Mouse (Mus musculus): ENCODE data around the gene Grip1. TPM values are rescaled to one million over a fixed set of nuclear protein-coding genes. Genes with fewer than 3 reads are reported as not detected.

The Grip1 gene
- polyA plus RNA-seq, 1 experiment from 2014 or later, result 1.7 TPM

DNA sequence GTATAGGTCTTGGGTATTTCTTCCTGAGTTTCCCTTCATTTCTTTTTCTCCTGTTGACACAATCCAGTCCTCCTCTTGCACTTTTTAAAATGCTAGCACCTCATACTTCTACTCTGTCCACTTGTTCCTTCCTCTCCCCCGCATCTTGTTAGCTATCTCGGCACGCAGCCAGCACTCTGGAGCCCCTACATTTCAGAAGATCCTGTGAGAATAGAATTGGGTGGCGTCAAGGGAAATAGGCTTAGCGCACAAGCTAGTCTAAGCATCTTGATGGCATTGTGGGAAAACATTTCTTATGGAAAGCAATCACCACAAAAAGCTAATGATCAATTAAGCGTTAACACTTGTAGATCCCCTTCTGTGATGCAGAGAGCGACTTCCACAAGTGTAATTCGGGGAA lies 512.7 kb downstream of the Grip1 start:
- no peak for ATAC-seq
- H3K4me2 ChIP-seq (replicated peaks), result no peak overlapping the region
- WGBS, result 67% methylated on average over 8 of the region's 8 CpGs
- no peak overlapping the region for H3K9ac ChIP-seq
- H3K27me3 ChIP-seq (replicated peaks), result no peaks in the 10 kb centered on the region
- no peaks in the 10 kb centered on the region for H3K9me3 ChIP-seq
- H3K4me1 ChIP-seq (replicated peaks), result no peaks in the 10 kb centered on the region
- no peak overlapping the region for H3K4me3 ChIP-seq (replicated peaks)
- H3K36me3 ChIP-seq, result no peaks in the 10 kb centered on the region
- H3K27ac ChIP-seq, result no peak overlapping the region

DNA sequence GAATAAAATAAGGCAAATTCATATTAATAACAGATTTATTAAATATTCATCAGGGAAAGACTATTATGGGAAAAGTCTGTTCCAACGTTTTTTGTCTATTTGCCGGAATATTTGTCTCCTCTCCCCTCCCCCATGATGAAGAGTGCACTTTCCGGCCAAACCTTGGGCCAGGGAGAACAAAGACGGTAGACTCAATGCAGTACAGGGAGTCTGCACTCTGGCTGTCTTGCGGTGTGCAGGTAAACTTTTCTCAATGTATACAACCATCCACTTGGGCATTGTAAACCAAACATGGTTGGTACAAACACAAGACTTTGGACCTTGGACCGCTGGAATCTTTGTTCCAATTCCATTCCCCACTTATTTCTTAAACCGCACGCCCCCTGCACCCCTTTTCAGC lies 525.8 kb downstream of the Grip1 start:
- WGBS, result 55% methylated on average over 8 of the region's 8 CpGs
- Histone ChIP-seq H3K4me3 (replicated peaks) (no peak overlapping the region), H3K4me2 (replicated peaks) (no peak overlapping the region), H3K4me1 (replicated peaks) (no peaks in the 10 kb centered on the region), H3K27ac (no peak overlapping the region), H3K36me3 (no peaks in the 10 kb centered on the region), H3K9me3 (no peaks in the 10 kb centered on the region), H3K9ac (no peak overlapping the region), H3K27me3 (replicated peaks) (no peaks in the 10 kb centered on the region)
- no peak for ATAC-seq

DNA sequence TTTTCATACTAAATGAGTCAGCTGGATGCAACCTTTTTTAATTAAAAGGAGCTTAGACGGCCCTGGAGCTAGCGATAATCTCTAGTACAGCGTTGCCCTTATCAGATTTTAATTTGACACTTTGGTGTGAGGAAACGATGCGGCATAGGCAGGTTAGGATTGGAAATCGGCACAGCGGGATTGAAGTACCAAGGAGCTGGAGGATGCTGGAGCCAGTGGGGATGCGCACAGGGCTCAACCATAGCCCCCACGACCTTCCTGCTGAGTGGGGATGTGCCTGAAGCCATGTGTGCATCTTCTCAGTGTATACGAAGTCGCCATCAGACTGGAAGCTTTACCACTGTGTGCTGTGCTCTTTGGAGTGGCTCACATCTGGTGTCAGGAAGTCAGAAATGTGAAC lies 526.4 kb downstream of the Grip1 start:
- WGBS, result 58% methylated on average over 11 of the region's 11 CpGs
- H3K4me3 ChIP-seq (replicated peaks), result no peak overlapping the region
- H3K27me3 ChIP-seq (replicated peaks), result no peaks in the 10 kb centered on the region
- no peaks in the 10 kb centered on the region for H3K4me1 ChIP-seq (replicated peaks)
- no peak overlapping the region for H3K27ac ChIP-seq
- no peak overlapping the region for H3K9ac ChIP-seq
- no peaks in the 10 kb centered on the region for H3K36me3 ChIP-seq
- no peak overlapping the region for H3K4me2 ChIP-seq (replicated peaks)
- no peak for ATAC-seq
- H3K9me3 ChIP-seq, result no peaks in the 10 kb centered on the region

DNA sequence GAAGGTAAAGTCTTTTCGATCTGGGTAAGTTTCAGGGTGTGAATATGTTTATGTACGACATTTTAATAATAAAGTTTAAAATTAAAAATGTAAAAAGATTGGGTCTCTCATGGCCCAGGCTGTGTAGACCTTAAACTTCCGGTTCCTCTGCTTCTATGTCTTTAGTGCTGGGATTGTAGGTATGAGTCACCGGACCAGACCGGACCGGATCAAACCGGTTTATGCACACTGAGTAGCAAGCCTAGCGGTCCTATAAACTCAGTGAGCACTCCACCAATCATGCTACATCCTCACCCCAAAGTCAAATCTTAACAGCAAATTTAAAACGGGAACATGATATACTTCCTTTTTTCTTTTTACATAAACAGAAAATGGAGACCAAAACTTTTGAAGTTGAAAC lies 530.7 kb downstream of the Grip1 start:
- H3K4me3 ChIP-seq (replicated peaks), result no peak overlapping the region
- H3K36me3 ChIP-seq, result no peaks in the 10 kb centered on the region
- H3K4me1 ChIP-seq (replicated peaks), result no peaks in the 10 kb centered on the region
- no peak for ATAC-seq
- 86% methylated on average over 9 of the region's 9 CpGs for WGBS
- no peaks in the 10 kb centered on the region for H3K27me3 ChIP-seq (replicated peaks)
- no peaks in the 10 kb centered on the region for H3K9me3 ChIP-seq
- H3K4me2 ChIP-seq (replicated peaks), result no peak overlapping the region
- H3K9ac ChIP-seq, result no peak overlapping the region
- no peak overlapping the region for H3K27ac ChIP-seq

DNA sequence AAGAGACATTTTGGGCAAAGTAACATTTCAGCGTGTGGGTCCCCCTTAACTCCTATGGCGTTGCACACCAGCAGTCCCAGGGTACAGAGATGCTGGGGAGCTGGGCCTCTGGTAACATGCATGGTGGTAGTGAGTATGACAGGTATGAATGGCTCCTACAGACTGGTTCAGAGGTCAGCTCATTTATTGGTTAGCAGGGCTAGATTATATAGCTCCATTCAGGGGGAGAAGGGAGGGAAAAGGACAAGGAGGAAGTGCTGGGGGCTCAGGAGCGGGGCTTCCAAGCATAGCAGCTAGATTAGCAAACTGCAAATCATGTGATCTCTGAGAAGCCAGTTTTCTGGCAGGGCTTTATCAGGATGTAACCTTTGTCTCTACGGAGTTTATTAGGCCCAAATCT lies 544.8 kb downstream of the Grip1 start:
- H3K27me3 ChIP-seq (replicated peaks), result no peaks in the 10 kb centered on the region
- H3K4me1 ChIP-seq (replicated peaks), result 0 out of 2 replicates have a peak, but pooled peaks cover 4% of the 10 kb centered on the region
- 64% methylated on average over 4 of the region's 4 CpGs for WGBS
- H3K4me2 ChIP-seq (replicated peaks), result no peak overlapping the region
- no peak overlapping the region for H3K9ac ChIP-seq
- no peak overlapping the region for H3K4me3 ChIP-seq (replicated peaks)
- H3K9me3 ChIP-seq, result no peaks in the 10 kb centered on the region
- H3K36me3 ChIP-seq, result no peaks in the 10 kb centered on the region
- H3K27ac ChIP-seq, result no peak overlapping the region
- peak; percentile 92 for ATAC-seq

DNA sequence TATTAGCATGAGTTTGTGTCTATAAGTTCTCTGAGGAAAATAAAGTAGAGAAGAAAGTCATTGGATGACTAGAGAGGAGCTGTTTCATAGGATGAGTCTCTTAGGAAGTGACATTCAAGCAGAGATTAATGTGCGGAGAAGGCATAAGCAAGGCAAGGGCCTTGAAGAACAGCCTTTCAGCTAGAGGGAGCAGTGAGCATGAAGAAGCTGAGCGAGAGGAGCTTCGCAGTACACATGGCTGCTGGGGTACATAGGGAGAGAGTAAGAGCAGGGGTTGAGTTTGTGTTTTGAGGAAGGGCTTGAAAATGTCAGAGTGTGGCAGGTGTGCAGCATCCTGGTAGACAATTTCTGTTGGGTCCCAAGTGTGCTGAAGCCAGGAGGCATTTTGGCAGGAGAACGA lies 548.5 kb downstream of the Grip1 start:
- H3K4me2 ChIP-seq (replicated peaks), result no peak overlapping the region
- H3K27me3 ChIP-seq (replicated peaks), result no peaks in the 10 kb centered on the region
- 84% methylated on average over 4 of the region's 4 CpGs for WGBS
- no peaks in the 10 kb centered on the region for H3K9me3 ChIP-seq
- no peak overlapping the region for H3K4me3 ChIP-seq (replicated peaks)
- H3K36me3 ChIP-seq, result no peaks in the 10 kb centered on the region
- no peak overlapping the region for H3K27ac ChIP-seq
- H3K9ac ChIP-seq, result no peak overlapping the region
- 0 out of 2 replicates have a peak, but pooled peaks cover 4% of the 10 kb centered on the region for H3K4me1 ChIP-seq (replicated peaks)
- ATAC-seq, result no peak

DNA sequence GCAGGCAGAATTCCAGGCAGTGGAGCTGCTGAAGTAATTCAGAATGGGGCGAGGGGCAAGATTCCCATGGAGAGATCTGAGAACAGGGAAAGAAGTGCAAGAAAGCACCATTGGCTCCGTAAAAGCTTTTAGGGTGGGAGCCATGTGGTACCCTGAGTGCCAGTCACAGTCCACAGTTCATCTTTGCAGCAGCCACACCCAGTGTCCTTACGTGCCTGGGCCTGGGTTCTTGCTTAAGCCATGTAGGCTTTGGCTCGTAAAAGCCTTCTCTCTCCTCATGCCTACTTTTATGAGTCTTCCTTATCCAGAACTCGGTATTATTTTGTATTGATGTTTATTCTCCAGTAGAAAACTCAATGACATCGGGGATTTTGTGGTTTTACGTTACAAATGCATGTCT lies 550.5 kb downstream of the Grip1 start:
- 76% methylated on average over 7 of the region's 7 CpGs for WGBS
- no peaks in the 10 kb centered on the region for H3K9me3 ChIP-seq

DNA sequence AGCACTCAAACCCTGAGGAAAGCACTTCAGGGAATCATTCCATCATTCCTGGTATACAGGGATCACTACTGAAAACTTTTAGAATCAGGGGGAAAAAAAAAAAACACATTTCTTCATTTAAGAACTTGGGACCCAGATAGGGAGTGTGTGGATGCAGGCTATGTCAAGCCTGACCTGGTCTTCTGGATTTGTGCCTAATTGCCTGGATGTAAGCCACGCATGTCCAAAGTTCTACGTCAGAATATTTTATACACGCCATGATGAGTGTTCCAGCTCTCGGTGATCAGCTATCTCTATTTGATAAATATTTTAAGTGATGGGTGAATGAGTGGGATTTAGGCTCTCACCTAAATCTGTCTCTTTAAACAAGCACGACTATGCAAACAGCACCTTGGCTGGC lies 552.0 kb downstream of the Grip1 start:
- ATAC-seq, result no peak
- 68% methylated on average over 5 of the region's 5 CpGs for WGBS

More for the DNA sequence above, 550.5 kb downstream of the Grip1 start:
- Histone ChIP-seq H3K36me3 (no peaks in the 10 kb centered on the region), H3K27me3 (replicated peaks) (no peaks in the 10 kb centered on the region), H3K27ac (no peak overlapping the region), H3K4me1 (replicated peaks) (no peaks in the 10 kb centered on the region), H3K4me3 (replicated peaks) (no peak overlapping the region), H3K4me2 (replicated peaks) (no peak overlapping the region), H3K9ac (no peak overlapping the region)
- ATAC-seq, result peak; percentile 74

DNA sequence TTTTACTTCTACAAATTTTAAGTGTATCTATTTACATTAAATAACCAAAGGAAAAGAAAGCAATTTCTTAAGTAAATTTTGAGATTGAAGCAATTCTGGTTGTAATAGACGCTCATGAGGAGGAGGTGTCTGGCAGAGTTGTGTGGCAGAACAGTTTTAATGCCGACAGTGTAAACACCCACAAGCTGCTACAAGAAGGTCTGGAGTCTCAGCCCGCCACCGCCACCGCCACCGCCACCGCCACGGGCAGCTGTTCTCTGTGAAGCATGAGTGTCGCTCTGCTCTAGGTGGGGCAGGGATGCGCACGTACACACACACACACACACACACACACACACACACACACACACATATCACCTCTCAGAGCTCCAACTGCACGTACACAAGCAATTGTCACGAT lies 558.7 kb downstream of the Grip1 start:
- H3K4me3 ChIP-seq (replicated peaks), result no peak overlapping the region
- H3K27me3 ChIP-seq (replicated peaks), result no peaks in the 10 kb centered on the region
- H3K9ac ChIP-seq, result no peak overlapping the region
- 84% methylated on average over 13 of the region's 13 CpGs for WGBS
- H3K4me1 ChIP-seq (replicated peaks), result no peaks in the 10 kb centered on the region
- no peaks in the 10 kb centered on the region for H3K9me3 ChIP-seq
- H3K27ac ChIP-seq, result no peak overlapping the region
- no peaks in the 10 kb centered on the region for H3K36me3 ChIP-seq
- ATAC-seq, result no peak
- H3K4me2 ChIP-seq (replicated peaks), result no peak overlapping the region

More for the DNA sequence above, 552.0 kb downstream of the Grip1 start:
- H3K4me3 ChIP-seq (replicated peaks), result no peak overlapping the region
- no peaks in the 10 kb centered on the region for H3K27me3 ChIP-seq (replicated peaks)
- no peak overlapping the region for H3K4me2 ChIP-seq (replicated peaks)
- no peaks in the 10 kb centered on the region for H3K4me1 ChIP-seq (replicated peaks)
- H3K9ac ChIP-seq, result no peak overlapping the region
- no peaks in the 10 kb centered on the region for H3K36me3 ChIP-seq
- no peak overlapping the region for H3K27ac ChIP-seq
- no peaks in the 10 kb centered on the region for H3K9me3 ChIP-seq

DNA sequence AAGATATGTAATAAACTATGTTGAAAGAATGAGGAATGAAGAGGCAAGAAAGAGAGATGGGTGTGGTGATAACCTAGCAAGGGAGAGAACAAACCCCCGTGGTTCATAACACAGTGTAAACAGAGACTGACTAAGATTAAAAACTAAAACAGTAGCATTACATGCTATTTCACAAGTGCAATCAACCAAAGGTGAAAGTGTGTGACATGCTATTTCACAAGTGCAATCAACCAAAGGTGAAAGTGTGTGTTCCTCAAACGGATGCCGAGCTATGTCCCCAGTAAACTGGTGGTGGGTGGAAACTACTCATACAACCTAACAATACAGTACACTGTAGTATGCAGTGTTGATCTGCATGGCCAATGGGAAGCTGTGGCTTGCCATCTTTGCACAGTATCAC lies 561.5 kb downstream of the Grip1 start:
- peak; percentile 80 for ATAC-seq
- Histone ChIP-seq H3K9me3 (no peaks in the 10 kb centered on the region), H3K4me3 (replicated peaks) (no peak overlapping the region), H3K9ac (no peak overlapping the region), H3K36me3 (no peaks in the 10 kb centered on the region), H3K4me2 (replicated peaks) (no peak overlapping the region), H3K4me1 (replicated peaks) (no peaks in the 10 kb centered on the region), H3K27me3 (replicated peaks) (no peaks in the 10 kb centered on the region), H3K27ac (no peak overlapping the region)
- 58% methylated on average over 3 of the region's 3 CpGs for WGBS

DNA sequence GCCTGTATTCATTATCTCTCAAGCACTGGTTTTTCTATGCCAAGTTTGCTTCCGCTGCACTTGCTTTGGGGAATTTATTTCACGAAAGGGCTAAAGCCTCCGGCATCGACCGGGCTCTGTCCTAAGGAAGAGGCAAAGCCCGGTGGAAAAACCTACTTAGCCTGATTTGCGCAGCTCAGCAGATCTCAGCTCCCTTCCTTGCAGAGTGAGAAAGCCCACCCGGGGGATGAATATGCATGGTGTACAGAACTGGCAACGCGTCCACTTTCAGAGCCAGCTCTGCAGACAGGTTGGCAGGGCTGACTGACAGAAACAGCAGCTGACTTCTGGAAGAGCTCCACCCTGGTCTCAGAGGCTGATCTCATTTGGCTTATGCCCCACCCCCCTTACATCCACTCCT lies 572.8 kb downstream of the Grip1 start:
- Histone ChIP-seq H3K27me3 (replicated peaks) (no peaks in the 10 kb centered on the region), H3K9ac (no peak overlapping the region), H3K4me2 (replicated peaks) (no peak overlapping the region), H3K27ac (no peak overlapping the region), H3K36me3 (no peaks in the 10 kb centered on the region), H3K4me3 (replicated peaks) (no peak overlapping the region), H3K9me3 (no peaks in the 10 kb centered on the region), H3K4me1 (replicated peaks) (no peaks in the 10 kb centered on the region)
- no peak for ATAC-seq
- WGBS, result 87% methylated on average over 10 of the region's 10 CpGs

DNA sequence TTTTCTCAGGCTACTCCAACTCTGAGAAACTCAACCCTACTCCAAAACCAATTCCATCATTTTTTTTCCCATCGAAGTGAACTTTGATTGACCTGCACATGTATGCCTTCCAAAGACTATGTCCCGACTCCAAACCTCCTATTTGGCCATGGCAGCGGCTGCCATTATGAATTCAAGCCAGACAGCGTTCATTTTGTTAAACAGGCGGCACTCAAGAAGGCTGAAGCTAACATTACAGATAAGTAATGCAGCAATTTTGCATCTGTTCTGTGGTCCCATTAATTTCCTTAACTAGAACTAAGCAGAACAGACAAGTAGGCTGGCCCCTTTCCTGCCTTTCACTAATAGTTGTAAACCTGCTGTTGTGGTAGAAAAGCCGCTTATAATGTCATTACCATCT lies 577.3 kb downstream of the Grip1 start:
- Histone ChIP-seq H3K4me2 (replicated peaks) (no peak overlapping the region), H3K27ac (no peak overlapping the region), H3K36me3 (no peaks in the 10 kb centered on the region), H3K9ac (no peak overlapping the region), H3K9me3 (no peaks in the 10 kb centered on the region), H3K4me1 (replicated peaks) (no peaks in the 10 kb centered on the region), H3K27me3 (replicated peaks) (no peaks in the 10 kb centered on the region), H3K4me3 (replicated peaks) (no peak overlapping the region)
- ATAC-seq, result no peak
- 87% methylated on average over 6 of the region's 6 CpGs for WGBS

DNA sequence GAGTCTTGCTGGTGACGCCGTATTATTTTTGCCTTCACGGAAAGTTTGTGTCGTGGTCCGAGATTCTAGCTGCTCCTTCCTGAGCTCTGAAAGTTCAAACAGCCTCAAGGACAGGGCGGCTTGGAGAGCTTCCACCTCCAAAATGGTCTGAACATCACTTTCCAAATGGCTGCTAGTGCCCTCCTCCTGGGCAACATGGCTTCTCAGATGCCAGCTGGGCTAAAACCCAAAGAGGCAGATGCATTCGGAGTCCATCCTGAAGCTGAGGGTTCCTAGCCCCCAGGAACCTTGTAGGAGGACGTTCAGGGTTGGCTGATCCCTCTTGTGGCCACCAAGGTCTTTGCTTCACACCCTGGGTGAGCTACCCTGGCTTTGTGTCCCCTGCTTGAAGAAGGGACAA lies 577.7 kb downstream of the Grip1 start:
- H3K36me3 ChIP-seq, result no peaks in the 10 kb centered on the region
- H3K9ac ChIP-seq, result no peak overlapping the region
- no peaks in the 10 kb centered on the region for H3K4me1 ChIP-seq (replicated peaks)
- whole genome bisulfite sequencing, result 92% methylated on average over 8 of the region's 8 CpGs
- H3K27ac ChIP-seq, result no peak overlapping the region
- no peaks in the 10 kb centered on the region for H3K9me3 ChIP-seq
- no peak overlapping the region for H3K4me3 ChIP-seq (replicated peaks)
- no peaks in the 10 kb centered on the region for H3K27me3 ChIP-seq (replicated peaks)
- no peak for ATAC-seq
- H3K4me2 ChIP-seq (replicated peaks), result no peak overlapping the region

DNA sequence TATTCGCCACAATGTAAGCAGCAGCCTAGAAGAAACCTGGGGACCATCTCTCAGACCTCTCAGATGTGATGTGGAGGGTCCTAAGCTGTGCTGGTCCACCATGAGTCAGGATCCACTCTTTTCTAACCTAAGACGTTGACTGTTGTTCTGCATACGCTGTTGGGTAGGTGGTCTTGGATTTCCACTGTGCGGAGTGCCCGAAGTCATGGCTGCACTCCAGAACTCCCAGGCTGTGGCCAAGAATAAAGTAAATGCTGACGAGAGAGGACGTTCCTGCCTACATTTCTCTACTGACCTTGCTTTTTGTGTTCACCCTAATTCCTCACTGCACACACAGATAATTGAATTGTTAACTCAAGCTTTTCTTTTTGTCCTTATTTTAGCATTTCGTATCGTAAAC lies 580.2 kb downstream of the Grip1 start:
- Histone ChIP-seq H3K9me3 (no peaks in the 10 kb centered on the region), H3K9ac (no peak overlapping the region), H3K4me1 (replicated peaks) (no peaks in the 10 kb centered on the region), H3K27ac (no peak overlapping the region), H3K36me3 (no peaks in the 10 kb centered on the region), H3K27me3 (replicated peaks) (no peaks in the 10 kb centered on the region), H3K4me3 (replicated peaks) (no peak overlapping the region), H3K4me2 (replicated peaks) (no peak overlapping the region)
- no peak for ATAC-seq
- 85% methylated on average over 9 of the region's 9 CpGs for WGBS

Measured in intestine, embryonic 15.5 days (tissue).